In the genomic region with DNA sequence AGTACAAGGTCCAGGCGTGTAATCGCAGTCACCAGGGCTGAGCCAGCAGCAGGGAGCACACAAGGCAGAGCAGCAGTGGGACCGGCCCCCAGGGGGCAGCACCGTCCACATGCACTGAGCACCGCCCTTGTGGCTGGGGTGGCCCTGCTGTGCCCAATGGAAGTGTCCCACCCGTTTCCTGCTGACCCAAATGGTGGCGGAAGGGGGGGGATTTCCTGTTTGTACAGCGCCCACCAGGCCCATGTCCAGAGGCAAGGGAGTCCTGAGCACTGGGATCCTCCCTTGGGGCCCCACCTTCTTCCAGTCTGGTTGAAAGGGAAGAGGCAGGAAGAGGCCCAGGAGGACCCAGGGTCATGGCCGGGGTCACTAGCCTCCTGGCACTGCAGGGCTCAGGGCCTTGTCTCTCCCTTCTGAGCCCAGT, we compare ENCODE assay signal across 7 mouse cellular contexts. TPM values are rescaled to one million over a fixed set of nuclear protein-coding genes. Genes with fewer than 3 reads are reported as not detected.
DNase-seq lines count a peak whose midpoint lies in the region; ATAC-seq and TF ChIP-seq lines count a peak whose summit lies in the region.

No protein-coding gene starts in this region.

- 23% methylated on average over 6 of the region's 9 CpGs for WGBS in embryonic facial prominence, embryonic 14.5 days
- 26% methylated on average over 9 of the region's 9 CpGs for WGBS in heart, embryonic 14.5 days

- H3K4me3 ChIP-seq in ES-E14 (ENCODE audit: insufficient read depth in 1 of 2, low read depth in 1 of 2, low read length in 2 of 2, poor library complexity in 1 of 2, severe bottlenecking in 1 of 2), result peak overlapping the region; percentile 19 to 37; a peak in 3 of 4 replicates
- no peak overlapping the region for H3K4me3 ChIP-seq in embryonic facial prominence, embryonic 14.5 days (ENCODE audit: low read depth, low read length)
- no peak overlapping the region for H3K4me3 ChIP-seq in heart, embryonic 14.5 days (ENCODE audit: control insufficient read depth in 1 of 2, insufficient read depth in 1 of 2, low read depth in 1 of 2, low read length in 2 of 2)

- peaks cover 12% of the 10 kb centered on the region; the same call in 1 of the 2 replicates for H3K36me3 ChIP-seq in ES-E14 (ENCODE audit: control insufficient read depth, insufficient read depth, low read length, poor library complexity, severe bottlenecking)
- peaks cover 63% of the 10 kb centered on the region for H3K36me3 ChIP-seq in embryonic facial prominence, embryonic 14.5 days (ENCODE audit: control insufficient read depth, insufficient read depth, low read length)
- peaks cover 52% of the 10 kb centered on the region for H3K36me3 ChIP-seq in heart, embryonic 14.5 days (ENCODE audit: control insufficient read depth, insufficient read depth, low read length)

- peak; percentile 23; the same call in 1 of the 2 replicates for ATAC-seq in embryonic facial prominence, embryonic 14.5 days (ENCODE audit: low read depth)
- ATAC-seq in heart, embryonic 14.5 days (ENCODE audit: insufficient number of reproducible peaks, insufficient read depth, low FRiP score, low read depth), result peak; percentile 37

- H3K27me3 ChIP-seq in embryonic facial prominence, embryonic 14.5 days (replicated peaks; ENCODE audit: control insufficient read depth, insufficient read depth, low read length), result no peaks in the 10 kb centered on the region
- H3K27me3 ChIP-seq in heart, embryonic 14.5 days (ENCODE audit: control insufficient read depth, insufficient read depth, low read length), result no peaks in the 10 kb centered on the region

- in situ Hi-C loops in ES-E14 (cut with MboI; ENCODE audit: low sequenced_read_pairs in 2 of 2, unreplicated experiment in 2 of 2), result no loop called here

- no peak overlapping the region for H3K9ac ChIP-seq in ES-E14 (ENCODE audit: insufficient read depth, low read depth, low read length, poor library complexity, severe bottlenecking)
- H3K9ac ChIP-seq in embryonic facial prominence, embryonic 14.5 days (ENCODE audit: low read depth, low read length), result no peak overlapping the region
- H3K9ac ChIP-seq in heart, embryonic 14.5 days (ENCODE audit: low read length), result no peak overlapping the region; the same call in 1 of the 2 replicates

- H3K4me1 ChIP-seq in ES-E14 (ENCODE audit: control insufficient read depth in 2 of 2, insufficient read depth in 2 of 2, low read length in 2 of 2, poor library complexity in 1 of 2), result peaks cover under 1 to 72% of the 10 kb centered on the region in 2 experiments; a peak in 3 of 4 replicates
- H3K4me1 ChIP-seq in embryonic facial prominence, embryonic 14.5 days (ENCODE audit: control insufficient read depth, insufficient read depth, low read length), result peaks cover 51% of the 10 kb centered on the region
- H3K4me1 ChIP-seq in heart, embryonic 14.5 days (ENCODE audit: control insufficient read depth in 2 of 2, insufficient read depth in 2 of 2, low read length in 2 of 2), result peaks cover 59 to 81% of the 10 kb centered on the region in 2 experiments

- no peaks in the 10 kb centered on the region for H3K9me3 ChIP-seq in ES-E14 (ENCODE audit: control insufficient read depth, insufficient read depth, low read depth, low read length)
- no peaks in the 10 kb centered on the region for H3K9me3 ChIP-seq in embryonic facial prominence, embryonic 14.5 days (ENCODE audit: control insufficient read depth, low read length)
- no peaks in the 10 kb centered on the region for H3K9me3 ChIP-seq in heart, embryonic 14.5 days (ENCODE audit: control insufficient read depth, low read length)

- peak overlapping the region; percentile 38 for H3K27ac ChIP-seq in ES-E14 (ENCODE audit: insufficient read depth, low read depth, low read length, poor library complexity, severe bottlenecking)
- H3K27ac ChIP-seq in embryonic facial prominence, embryonic 14.5 days (replicated peaks; ENCODE audit: low read depth, low read length), result no peak overlapping the region
- H3K27ac ChIP-seq in heart, embryonic 14.5 days (replicated peaks in 1 of 2; ENCODE audit: control insufficient read depth in 1 of 2, insufficient read depth in 1 of 2, low read depth in 2 of 2, low read length in 2 of 2), result peak overlapping the region; percentile 24 to 97

- DNase-seq in ES-E14 (ENCODE audit: low read depth, low spot score), result no peak
- DNase-seq in adrenal gland, postnatal 25 days, result peak; percentile 86
- DNase-seq in embryonic facial prominence, embryonic 14.5 days (ENCODE audit: low spot score), result peak; percentile 77
- DNase-seq in kidney, postnatal 14 days, result peak; percentile 93
- peak; percentile 94 to 96 for DNase-seq in lung, postnatal 4 days
- peak; percentile 75 to 90 for DNase-seq in spleen, postnatal 10 days (ENCODE audit: low spot score in 2 of 2)

- H3K4me2 ChIP-seq in embryonic facial prominence, embryonic 14.5 days (ENCODE audit: low read depth, low read length), result no peak overlapping the region
- no peak overlapping the region for H3K4me2 ChIP-seq in heart, embryonic 14.5 days (ENCODE audit: low read length)

TF ChIP-seq in ES-E14, 5 proteins besides CTCF, POLR2A, EP300 and RAD21:
- no peak for TF ChIP-seq MAFK (IDR thresholded peaks at IDR 0.05; ENCODE audit: insufficient read depth, low read depth, low read length)
- no peak for TF ChIP-seq ZC3H11A (IDR thresholded peaks at IDR 0.05; ENCODE audit: borderline replicate concordance, low read depth, low read length)
- TF ChIP-seq ZNF384 (IDR thresholded peaks at IDR 0.05; ENCODE audit: low read depth, low read length), result no peak
- no peak for TF ChIP-seq HCFC1 (IDR thresholded peaks at IDR 0.05; ENCODE audit: borderline replicate concordance, insufficient read depth, low read length)
- no peak for TF ChIP-seq CHD2 (IDR thresholded peaks at IDR 0.05; ENCODE audit: low read depth, low read length)

RNA-seq across cellular contexts. Expression of a gene that starts 16.0 kb away (rescaled TPM):
- total RNA-seq in ES-E14 (2012; rRNA removed), result 1.7 TPM in 2 replicates
- total RNA-seq in adrenal gland, postnatal 25 days (2021), result 1.4 TPM in 1 of 2 replicates, not detected in the other
- 3.9 and 4.1 TPM in 2 replicates for polyA plus RNA-seq in embryonic facial prominence, embryonic 14.5 days (2014; fragmentation: Nextera tagmentation; extraction: Ambion mirVana)
- 3.8 and 4.7 TPM in 2 replicates for polyA plus RNA-seq in heart, embryonic 14.5 days (2014; fragmentation: Nextera tagmentation; extraction: Ambion mirVana)

RNA-seq across cellular contexts. Expression of a gene that starts 20.1 kb away (rescaled TPM):
- total RNA-seq in ES-E14 (2012; rRNA removed), result 2.5 and 2.7 TPM in 2 replicates
- total RNA-seq in adrenal gland, postnatal 25 days (2021), result 1.5 TPM in 1 of 2 replicates, not detected in the other
- polyA plus RNA-seq in embryonic facial prominence, embryonic 14.5 days (2014; fragmentation: Nextera tagmentation; extraction: Ambion mirVana), result 0.77 and 0.88 TPM in 2 replicates
- polyA plus RNA-seq in heart, embryonic 14.5 days (2014; fragmentation: Nextera tagmentation; extraction: Ambion mirVana), result 1.0 TPM in 2 replicates

RNA-seq across cellular contexts. Expression of a gene that starts 24.6 kb away (rescaled TPM):
- 1.1 and 1.8 TPM in 2 replicates for total RNA-seq in ES-E14 (2012; rRNA removed)
- total RNA-seq in adrenal gland, postnatal 25 days (2021), result 1.7 TPM in 2 replicates
- 2.4 and 2.6 TPM in 2 replicates for polyA plus RNA-seq in embryonic facial prominence, embryonic 14.5 days (2014; fragmentation: Nextera tagmentation; extraction: Ambion mirVana)
- 1.7 and 2.0 TPM in 2 replicates for polyA plus RNA-seq in heart, embryonic 14.5 days (2014; fragmentation: Nextera tagmentation; extraction: Ambion mirVana)

RNA-seq across cellular contexts. Expression of a gene that starts 24.7 kb away (rescaled TPM):
- total RNA-seq in ES-E14 (2012; rRNA removed), result 168 and 183 TPM in 2 replicates
- total RNA-seq in adrenal gland, postnatal 25 days (2021), result 48.4 and 52.7 TPM in 2 replicates
- polyA plus RNA-seq in embryonic facial prominence, embryonic 14.5 days (2014; fragmentation: Nextera tagmentation; extraction: Ambion mirVana), result 61.4 and 67.1 TPM in 2 replicates
- 52.6 and 53.5 TPM in 2 replicates for polyA plus RNA-seq in heart, embryonic 14.5 days (2014; fragmentation: Nextera tagmentation; extraction: Ambion mirVana)

RNA-seq across cellular contexts. Expression of a gene that starts 30.6 kb away (rescaled TPM):
- 63.0 and 94.5 TPM in 2 replicates for total RNA-seq in ES-E14 (2012; rRNA removed)
- total RNA-seq in adrenal gland, postnatal 25 days (2021), result 49.3 and 51.6 TPM in 2 replicates
- 69.5 and 90.1 TPM in 2 replicates for polyA plus RNA-seq in embryonic facial prominence, embryonic 14.5 days (2014; fragmentation: Nextera tagmentation; extraction: Ambion mirVana)
- polyA plus RNA-seq in heart, embryonic 14.5 days (2014; fragmentation: Nextera tagmentation; extraction: Ambion mirVana), result 64.6 and 67.0 TPM in 2 replicates

Comparison
In these comparisons a context has a peak if more than half of its experiments do, and no peak if none do; other contexts are left out.
1. H3K4me3 ChIP-seq: peak in ES-E14 (2 of 2); none in embryonic facial prominence, embryonic 14.5 days (single experiment) and heart, embryonic 14.5 days (0 of 2).